8 mouse cellular contexts compared by ENCODE assay signal in the genomic region with DNA sequence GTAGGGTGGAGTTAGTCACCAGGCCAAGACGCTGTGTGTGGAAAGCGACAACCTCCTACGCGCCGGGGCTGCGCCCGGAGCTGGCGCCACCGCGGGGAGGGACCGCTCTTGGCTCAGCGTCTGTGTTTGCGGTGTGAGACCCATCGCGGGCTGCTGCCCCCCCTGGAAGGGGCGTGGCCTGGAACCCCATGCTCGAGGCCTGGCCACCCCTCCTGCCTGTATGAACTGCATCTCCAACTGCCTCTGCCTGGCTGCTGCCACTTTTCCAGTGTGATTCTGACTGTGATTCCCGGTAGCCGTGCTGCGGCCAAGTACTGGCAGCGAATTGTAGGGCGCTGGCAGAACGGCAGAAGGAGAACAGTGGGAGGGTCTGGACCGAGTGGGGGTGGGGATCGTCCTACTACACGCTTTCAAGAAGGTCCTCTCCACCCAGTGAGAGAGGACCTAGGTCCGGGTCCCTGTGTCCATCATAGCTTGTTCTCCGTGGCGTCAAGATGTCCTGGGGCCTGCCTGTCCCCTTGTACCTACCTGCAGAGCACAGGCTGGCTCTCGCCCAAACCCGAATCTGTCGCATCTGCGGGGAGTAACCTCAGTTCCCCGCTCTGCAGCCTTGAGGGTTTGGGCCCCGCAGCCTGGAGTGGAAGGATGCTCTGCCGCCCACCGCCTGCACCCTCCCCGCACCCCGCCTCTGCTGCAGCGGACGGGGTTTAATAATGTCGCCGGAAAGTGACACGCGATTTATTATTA. TPM values are rescaled to one million over a fixed set of nuclear protein-coding genes. Genes with fewer than 3 reads are reported as not detected.
DNase-seq lines count a peak whose midpoint lies in the region; ATAC-seq and TF ChIP-seq lines count a peak whose summit lies in the region.

No protein-coding gene starts in this region.

- H3K27ac ChIP-seq in MEL (ENCODE audit: control insufficient read depth, low read depth, low read length): peak overlapping the region; percentile 78
- H3K27ac ChIP-seq in brown adipose tissue, adult 24 weeks (replicated peaks; ENCODE audit: low read depth, low read length): no peak overlapping the region
- no peak overlapping the region for H3K27ac ChIP-seq in forebrain, embryonic 12.5 days

- WGBS in forebrain, embryonic 12.5 days: under 1% methylated on average over 45 of the region's 45 CpGs

- no peak; a peak in 3 of 4 replicates for TF ChIP-seq EP300 in MEL (IDR thresholded peaks at IDR 0.05; ENCODE audit: low read depth in 1 of 2, low read length in 2 of 2)

- peaks cover 0 to 24% of the 10 kb centered on the region in 2 experiments; a peak in 2 of 4 replicates for H3K4me1 ChIP-seq in MEL (ENCODE audit: control insufficient read depth in 1 of 2, insufficient read depth in 2 of 2, low read length in 2 of 2)
- peaks cover 6% of the 10 kb centered on the region; the same call in 1 of the 2 replicates for H3K4me1 ChIP-seq in brown adipose tissue, adult 24 weeks (ENCODE audit: control insufficient read depth, insufficient read depth, insufficient read length, low read length)
- peaks cover 43% of the 10 kb centered on the region for H3K4me1 ChIP-seq in forebrain, embryonic 12.5 days

- peak overlapping the region; percentile 51 for H3K4me2 ChIP-seq in forebrain, embryonic 12.5 days

- peaks cover under 1 to 6% of the 10 kb centered on the region in 2 experiments; a peak in 2 of 4 replicates for H3K27me3 ChIP-seq in MEL (ENCODE audit: control insufficient read depth in 1 of 2, insufficient read depth in 2 of 2, low read length in 2 of 2)
- peaks cover 98% of the 10 kb centered on the region for H3K27me3 ChIP-seq in forebrain, embryonic 12.5 days

- peak in 1 of 2 experiments; percentile 36; a peak in 1 of 4 replicates for TF ChIP-seq POLR2A in MEL (IDR thresholded peaks at IDR 0.05; ENCODE audit: control insufficient read depth in 1 of 2, insufficient read depth in 1 of 2, low read depth in 1 of 2, low read length in 2 of 2, poor library complexity in 1 of 2)

- no peaks in the 10 kb centered on the region for H3K9me3 ChIP-seq in MEL (replicated peaks; ENCODE audit: insufficient read depth, low read length)
- no peaks in the 10 kb centered on the region for H3K9me3 ChIP-seq in forebrain, embryonic 12.5 days

- no peak for ATAC-seq in forebrain, embryonic 12.5 days (ENCODE audit: low FRiP score)

- peak overlapping the region; percentile 53 to 70 for H3K4me3 ChIP-seq in MEL (ENCODE audit: control insufficient read depth in 1 of 2, insufficient read depth in 1 of 2, low read depth in 2 of 2, low read length in 2 of 2)
- peak overlapping the region; percentile 27 for H3K4me3 ChIP-seq in brown adipose tissue, adult 24 weeks (ENCODE audit: insufficient read depth, low read depth, low read length)
- H3K4me3 ChIP-seq in forebrain, embryonic 12.5 days (replicated peaks): peak overlapping the region; percentile 31

- peak overlapping the region; percentile 56 for H3K9ac ChIP-seq in MEL (ENCODE audit: control insufficient read depth, low read depth, low read length, poor library complexity, severe bottlenecking)
- H3K9ac ChIP-seq in forebrain, embryonic 12.5 days: peak overlapping the region; percentile 29

- TF ChIP-seq CTCF in MEL (IDR thresholded peaks at IDR 0.05 in 2 of 3, conservative IDR thresholded peaks at IDR 0.05 in 1 of 3; ENCODE audit: control insufficient read depth in 1 of 3, insufficient read depth in 1 of 3, low read depth in 2 of 3, low read length in 3 of 3, poor library complexity in 1 of 3, severe bottlenecking in 1 of 3): peak in 2 of 3 experiments; percentile 12 to 31; a peak in 3 of 6 replicates

- H3K79me2 ChIP-seq in MEL (ENCODE audit: control insufficient read depth, insufficient read depth, low read length, poor library complexity): no peaks in the 10 kb centered on the region; the same call in 1 of the 2 replicates

- intact Hi-C loops in heart, postnatal 36 days (cut with DNase I): loop anchor here (5.0 kb wide), 1 partner anchor 63 kb away; no protein-coding TSS in a partner anchor

- peaks cover 0 to 10% of the 10 kb centered on the region in 2 experiments; a peak in 2 of 4 replicates for H3K36me3 ChIP-seq in MEL (ENCODE audit: control insufficient read depth in 1 of 2, insufficient read depth in 2 of 2, low read length in 2 of 2)
- H3K36me3 ChIP-seq in forebrain, embryonic 12.5 days (replicated peaks): no peaks in the 10 kb centered on the region

- TF ChIP-seq RAD21 in MEL (IDR thresholded peaks at IDR 0.05; ENCODE audit: low read depth, low read length): no peak

- peak; percentile 95 for DNase-seq in MEL (ENCODE audit: low read depth, low spot score)
- peak; percentile 76 to 77 for DNase-seq in heart, postnatal 36 days
- DNase-seq in kidney, postnatal 4 days: peak; percentile 83 to 88
- DNase-seq in lung, postnatal 25 days (ENCODE audit: low spot score): peak; percentile 86
- DNase-seq in right cerebral cortex, postnatal 4 days: peak; percentile 32
- DNase-seq in layer of hippocampus, adult 9-10 months (ENCODE audit: low spot score): no peak

TF ChIP-seq in MEL, 35 proteins besides CTCF, POLR2A, EP300 and RAD21 (continues in another document):
- TF ChIP-seq USF2 (IDR thresholded peaks at IDR 0.05; ENCODE audit: borderline replicate concordance in 1 of 2, insufficient read depth in 1 of 2, low read depth in 1 of 2, low read length in 2 of 2): no peak
- TF ChIP-seq JUND (IDR thresholded peaks at IDR 0.05; ENCODE audit: low read depth, low read length): 0 out of 2 replicates have a peak, but pooled peaks have one; percentile 9
- no peak for TF ChIP-seq ZNF384 (IDR thresholded peaks at IDR 0.05; ENCODE audit: low read depth, low read length)
- peak; percentile 74; the same call in 1 of the 2 replicates for TF ChIP-seq TBP (IDR thresholded peaks at IDR 0.05; ENCODE audit: low read depth, low read length)
- peak; percentile 33; the same call in 1 of the 2 replicates for TF ChIP-seq NRF1 (IDR thresholded peaks at IDR 0.05; ENCODE audit: insufficient read depth, low read depth, low read length, poor library complexity, severe bottlenecking)
- TF ChIP-seq TAL1 (IDR thresholded peaks at IDR 0.05; ENCODE audit: low read length): no peak
- TF ChIP-seq UBTF (IDR thresholded peaks at IDR 0.05; ENCODE audit: borderline replicate concordance, insufficient read depth, low read depth, low read length): no peak
- TF ChIP-seq CHD1 (IDR thresholded peaks at IDR 0.05; ENCODE audit: low read depth, low read length): no peak; the same call in 1 of the 2 replicates
- peak; percentile 78 for TF ChIP-seq MAX (IDR thresholded peaks at IDR 0.05; ENCODE audit: low read length)
- peak; percentile 42 for TF ChIP-seq RCOR1 (IDR thresholded peaks at IDR 0.05; ENCODE audit: low read depth, low read length)
- TF ChIP-seq USF1 (IDR thresholded peaks at IDR 0.05; ENCODE audit: low read depth, low read length): no peak
- TF ChIP-seq ZKSCAN1 (IDR thresholded peaks at IDR 0.05; ENCODE audit: low read depth, low read length): peak; percentile 42; the same call in 1 of the 2 replicates
- no peak for TF ChIP-seq BHLHE40 (IDR thresholded peaks at IDR 0.05; ENCODE audit: borderline replicate concordance, low read depth, low read length)
- peak; percentile 83; the same call in 1 of the 2 replicates for TF ChIP-seq MAZ (IDR thresholded peaks at IDR 0.05; ENCODE audit: low read depth, low read length)
- peak; percentile 37; the same call in 1 of the 2 replicates for TF ChIP-seq TCF12 (IDR thresholded peaks at IDR 0.05; ENCODE audit: low read depth, low read length)
- no peak for TF ChIP-seq GATA1 (IDR thresholded peaks at IDR 0.05; ENCODE audit: low read depth, low read length)
- peak; percentile 80 for TF ChIP-seq SIN3A (IDR thresholded peaks at IDR 0.05; ENCODE audit: low read length)
- no peak for TF ChIP-seq POLR2AphosphoS5 (IDR thresholded peaks at IDR 0.05; ENCODE audit: borderline replicate concordance, low read depth, low read length)
- TF ChIP-seq ELF1 (IDR thresholded peaks at IDR 0.05; ENCODE audit: low read depth, low read length): 0 out of 2 replicates have a peak, but pooled peaks have one; percentile 22
- TF ChIP-seq SMC3 (IDR thresholded peaks at IDR 0.05; ENCODE audit: low read depth, low read length): peak; percentile 31
- no peak for TF ChIP-seq MEF2A (IDR thresholded peaks at IDR 0.05; ENCODE audit: extremely low read depth, insufficient replicate concordance, low read depth, low read length, poor library complexity, severe bottlenecking)
- peak; percentile 36; the same call in 1 of the 2 replicates for TF ChIP-seq POLR2AphosphoS2 (IDR thresholded peaks at IDR 0.05; ENCODE audit: low read length)
- peak; percentile 63; the same call in 1 of the 2 replicates for TF ChIP-seq HCFC1 (IDR thresholded peaks at IDR 0.05; ENCODE audit: low read depth, low read length)
- TF ChIP-seq ZMIZ1 (IDR thresholded peaks at IDR 0.05; ENCODE audit: low read depth, low read length): 0 out of 2 replicates have a peak, but pooled peaks have one; percentile 39

RNA-seq across cellular contexts. Expression of gene Kazald1, which starts 4.9 kb away (rescaled TPM):
- total RNA-seq in MEL (2012; rRNA removed): 0.33 and 0.39 TPM in 2 replicates
- polyA plus RNA-seq in MEL (2012; ENCODE audit: insufficient read depth in 1 of 2, insufficient read length in 2 of 2, low read depth in 1 of 2, low replicate concordance in 2 of 2, missing spikeins in 1 of 2): 1 to 10 TPM in 1 of 2 experiments, not detected in 1; 1.5 TPM
- 5.4 and 8.8 TPM in 2 replicates for polyA plus RNA-seq in brown adipose tissue, adult 24 weeks (2012; ENCODE audit: insufficient read depth, insufficient read length, missing spikeins)
- 0.86 and 0.95 TPM in 2 replicates for polyA plus RNA-seq in forebrain, embryonic 12.5 days (2016; fragmentation: Nextera tagmentation; extraction: Ambion mirVana)
- 1 to 10 TPM; 4.6 to 4.8 TPM for total RNA-seq in heart, postnatal 36 days (2021)

RNA-seq across cellular contexts. Expression of gene Sfxn3, which starts 32.6 kb away (rescaled TPM):
- 3.6 and 5.0 TPM in 2 replicates for total RNA-seq in MEL (2012; rRNA removed)
- polyA plus RNA-seq in MEL (2012; ENCODE audit: insufficient read depth in 1 of 2, insufficient read length in 2 of 2, low read depth in 1 of 2, low replicate concordance in 2 of 2, missing spikeins in 1 of 2): 10 to 100 TPM in 1 of 2 experiments, not detected in 1; 10.6 TPM
- 2.0 and 5.0 TPM in 2 replicates for polyA plus RNA-seq in brown adipose tissue, adult 24 weeks (2012; ENCODE audit: insufficient read depth, insufficient read length, missing spikeins)
- 30.3 and 30.4 TPM in 2 replicates for polyA plus RNA-seq in forebrain, embryonic 12.5 days (2016; fragmentation: Nextera tagmentation; extraction: Ambion mirVana)
- total RNA-seq in heart, postnatal 36 days (2021): 10 to 100 TPM; 11.6 to 14.2 TPM

RNA-seq across cellular contexts. Expression of gene Pdzd7, which starts 34.4 kb away (rescaled TPM):
- 0.08 and 0.10 TPM in 2 replicates for total RNA-seq in MEL (2012; rRNA removed)
- polyA plus RNA-seq in MEL (2012; ENCODE audit: insufficient read depth in 1 of 2, insufficient read length in 2 of 2, low read depth in 1 of 2, low replicate concordance in 2 of 2, missing spikeins in 1 of 2): under 1 TPM in 1 of 2 experiments, not detected in 1; 0.56 TPM
- polyA plus RNA-seq in brown adipose tissue, adult 24 weeks (2012; ENCODE audit: insufficient read depth, insufficient read length, missing spikeins): not detected in 2 replicates
- polyA plus RNA-seq in forebrain, embryonic 12.5 days (2016; fragmentation: Nextera tagmentation; extraction: Ambion mirVana): 0.45 and 0.50 TPM in 2 replicates
- under 1 TPM; 0.11 to 0.19 TPM for total RNA-seq in heart, postnatal 36 days (2021)
